Mouse (Mus musculus): ENCODE results near the gene Yy1.

DNA sequence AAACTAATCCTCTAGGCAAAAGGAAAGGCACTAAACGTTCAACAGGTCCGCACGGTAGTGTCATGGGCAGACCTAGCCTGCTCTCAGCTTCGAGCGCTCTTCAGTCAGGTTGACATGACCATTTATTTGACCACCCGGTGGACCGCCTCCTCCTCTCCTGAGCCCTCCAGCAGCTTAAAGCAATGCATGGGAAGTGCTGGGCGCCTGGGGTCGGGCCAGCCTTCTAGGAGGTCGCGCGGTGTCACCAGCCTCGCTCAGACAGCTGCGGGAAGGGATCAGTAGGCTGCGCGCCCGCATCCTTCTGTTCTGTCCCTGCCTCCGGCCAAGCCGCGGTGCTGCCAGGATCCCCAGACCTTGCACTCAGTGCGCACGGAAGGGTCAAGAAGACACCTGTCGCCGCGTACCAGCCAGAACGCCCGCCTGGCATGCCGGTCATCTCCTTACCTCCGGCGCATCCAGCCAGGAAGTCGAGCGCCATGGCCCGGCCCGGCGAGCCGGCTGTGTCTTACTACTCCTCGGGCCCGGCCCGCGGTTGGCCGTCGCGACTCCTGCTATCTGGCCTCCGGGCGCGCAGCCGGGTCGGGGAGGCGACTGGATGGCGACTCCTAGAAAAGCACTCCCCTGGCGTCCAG, 42.6 kb downstream of the Yy1 start:
- TF ChIP-seq CTCF (conservative IDR thresholded peaks at IDR 0.05; ENCODE audit: insufficient read depth, insufficient read length, low read depth, low read length) = no peak
- no peak for TF ChIP-seq POLR2A (IDR thresholded peaks at IDR 0.05; ENCODE audit: low read depth, low read length)
